Mouse (Mus musculus): ENCODE measurements around the gene Gata2.

Gene Gata2

DNA sequence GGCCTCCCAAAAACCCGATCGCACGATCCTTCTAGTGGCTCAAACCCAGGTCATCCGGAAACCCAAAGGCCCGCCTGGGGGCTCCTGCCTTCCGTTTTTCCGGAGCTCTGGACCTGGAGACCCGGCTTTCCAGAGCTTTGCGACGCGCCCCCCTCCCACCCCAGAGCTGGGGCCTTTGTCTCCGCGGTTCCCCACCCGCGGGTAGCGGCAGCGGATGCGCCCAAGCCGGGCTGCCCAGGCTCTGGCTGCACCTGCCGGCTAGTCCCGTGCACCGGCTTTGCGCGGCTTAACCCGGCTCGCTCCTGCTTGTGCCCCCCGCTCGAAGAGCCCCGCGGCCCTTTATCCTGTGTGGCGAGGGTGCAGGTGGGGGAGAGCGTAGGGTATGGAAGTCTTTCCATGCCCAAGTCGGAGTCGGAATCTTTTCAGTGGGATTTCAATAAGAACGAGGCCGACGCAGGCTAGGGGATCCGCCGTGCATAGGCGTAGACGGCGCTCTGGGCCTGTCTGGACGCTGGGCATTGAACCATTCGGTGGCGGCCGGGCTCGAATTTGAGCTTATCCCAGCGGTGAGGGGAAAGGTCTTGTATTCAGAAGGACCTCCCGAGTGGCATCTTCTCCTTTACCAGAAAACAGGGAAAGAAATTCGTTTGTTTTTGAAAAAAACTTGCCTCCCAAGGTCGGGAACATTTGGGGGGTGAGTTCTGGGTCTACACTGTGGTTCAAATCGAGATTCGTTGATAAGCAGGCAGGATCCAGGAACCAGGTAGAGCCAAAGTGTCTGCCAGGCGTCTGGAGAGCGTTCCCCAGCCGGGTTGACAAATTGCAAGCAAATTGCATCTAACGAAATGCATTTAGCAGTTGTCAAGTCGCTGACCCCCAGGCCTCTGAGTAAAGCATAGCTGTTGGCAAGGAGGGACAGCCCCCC, 624 bp downstream of the Gata2 start:
- in situ Hi-C loops (cut with MseI, MboI), result no loop called here

GRCm38 (mm10) chr6:88194978-88195325, 1.3 kb downstream of the Gata2 start:
- in situ Hi-C loops (cut with MseI, MboI), result no loop called here

GRCm38 (mm10) chr6:88196054-88196732, 2.5 kb downstream of the Gata2 start:
- in situ Hi-C loops (cut with MseI, MboI), result no loop called here

GRCm38 (mm10) chr6:88196733-88197312, 3.1 kb downstream of the Gata2 start:
- in situ Hi-C loops (cut with MseI, MboI), result no loop called here

DNA sequence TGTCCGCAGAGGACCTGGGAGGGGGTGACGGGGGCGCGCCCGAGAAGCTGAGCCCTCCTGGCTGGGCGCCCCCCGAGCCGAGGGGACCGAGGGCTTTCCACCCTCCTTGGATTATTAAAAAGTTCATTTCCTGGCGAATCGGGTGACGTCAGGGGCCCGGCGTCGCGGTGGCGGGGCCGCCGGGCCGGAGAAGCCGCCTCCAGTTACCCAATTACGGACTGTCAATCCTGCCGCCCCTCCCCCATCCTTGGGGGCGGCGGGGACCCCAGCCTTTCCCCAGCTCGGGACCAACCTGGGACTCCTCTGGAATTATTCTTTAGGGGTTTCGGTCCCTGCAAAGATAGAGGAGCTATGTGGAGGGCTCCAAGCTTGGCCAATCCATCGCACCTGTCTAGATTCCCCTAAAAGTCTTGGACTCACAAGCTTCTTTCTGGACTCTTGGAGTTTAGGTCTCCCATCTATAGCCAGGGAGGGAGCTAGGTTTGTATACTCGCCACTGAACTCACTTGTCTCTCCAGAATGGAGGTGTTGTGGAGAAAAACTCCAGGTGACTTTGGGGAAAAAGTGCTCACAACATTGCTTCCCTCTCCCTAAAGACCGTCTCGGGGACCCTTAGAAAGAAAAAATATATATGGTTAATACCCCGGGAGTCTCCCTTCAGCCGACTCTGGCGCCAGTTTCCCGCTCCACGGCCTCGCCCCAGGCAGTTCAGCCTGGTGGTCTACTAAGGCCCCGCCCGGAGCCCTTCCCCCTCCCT, 3.8 kb downstream of the Gata2 start:
- in situ Hi-C loops (cut with MseI, MboI), result no loop called here

DNA sequence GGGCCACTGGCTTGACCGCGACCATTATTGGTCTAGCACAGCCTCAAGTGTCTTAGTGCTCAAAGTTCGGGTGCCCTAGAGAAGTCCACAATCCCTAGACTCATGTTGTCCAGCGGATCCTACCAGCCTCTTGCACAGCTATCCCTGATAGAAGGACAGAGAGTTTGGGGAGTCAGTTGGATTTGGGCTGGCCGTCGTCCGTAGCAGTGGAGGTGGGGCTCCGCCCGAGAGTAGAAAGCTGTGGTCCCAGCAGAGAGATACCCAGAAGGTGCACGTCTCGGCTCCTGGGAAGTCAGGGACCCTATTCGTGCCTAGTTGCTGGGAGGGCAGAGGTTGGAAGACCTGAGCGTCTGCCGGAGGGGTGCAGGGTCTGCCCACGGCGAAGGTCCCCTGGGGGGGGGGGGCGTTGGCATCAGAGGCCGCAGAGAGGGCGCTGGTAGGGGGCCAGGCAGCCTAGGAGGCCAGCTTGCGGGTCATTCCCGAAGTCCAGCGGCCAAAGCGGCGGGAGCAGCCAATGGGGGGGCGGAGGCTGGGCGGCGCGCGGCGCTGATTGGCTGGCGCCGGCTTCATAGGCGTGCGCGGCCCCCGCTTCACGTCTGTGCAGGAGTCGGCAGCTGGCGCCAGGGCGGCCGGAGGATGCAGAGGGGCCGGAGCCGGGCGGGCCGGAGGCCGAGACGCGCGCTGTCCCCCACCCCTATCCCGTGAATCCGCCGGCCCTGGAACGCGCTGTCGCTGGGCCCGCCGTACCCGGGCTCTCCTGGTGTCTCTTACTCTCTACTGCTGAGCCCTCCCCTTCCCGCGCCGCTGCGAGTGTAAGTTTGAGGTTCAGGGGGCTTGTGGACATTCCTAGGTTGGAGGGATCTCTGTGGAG, 4.6 kb downstream of the Gata2 start:
- in situ Hi-C loops (cut with MseI, MboI), result no loop called here

DNA sequence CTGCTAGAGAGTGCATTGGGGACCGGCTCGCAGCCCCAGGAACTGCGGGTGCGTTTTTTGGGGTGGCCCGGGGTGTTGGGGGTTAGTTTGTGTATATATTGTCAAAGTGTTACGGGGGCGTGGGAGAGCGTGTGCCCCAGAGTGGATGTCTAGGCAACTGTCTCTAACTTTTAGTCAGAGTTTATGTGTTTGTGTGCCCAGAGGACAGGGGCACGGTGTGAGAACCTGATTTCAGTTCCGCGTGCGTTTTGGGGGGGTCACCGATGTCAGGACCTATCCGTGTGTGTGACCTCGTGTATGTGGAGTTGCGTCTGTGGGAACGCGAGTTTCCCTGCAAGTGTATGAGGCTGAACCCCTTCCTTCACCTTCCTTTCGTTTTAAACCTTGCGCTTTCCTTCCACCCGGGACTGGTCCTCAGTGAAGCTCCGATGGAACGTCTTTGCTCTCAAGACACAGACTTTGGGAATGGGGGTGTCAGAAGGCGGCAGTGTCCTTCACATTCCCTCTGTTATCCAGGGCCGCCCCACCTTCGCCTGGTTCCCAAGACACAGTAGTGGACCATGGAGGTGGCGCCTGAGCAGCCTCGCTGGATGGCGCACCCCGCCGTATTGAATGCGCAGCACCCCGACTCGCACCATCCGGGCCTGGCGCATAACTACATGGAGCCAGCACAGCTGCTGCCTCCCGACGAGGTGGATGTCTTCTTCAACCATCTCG, 5.5 kb downstream of the Gata2 start:
- in situ Hi-C loops (cut with MseI, MboI), result no loop called here

GRCm38 (mm10) chr6:88199718-88200692, 6.3 kb downstream of the Gata2 start:
- in situ Hi-C loops (cut with MseI, MboI), result no loop called here

- in situ Hi-C loops (cut with MseI, MboI), result no loop called here
Observed at GRCm38 (mm10) chr6:88200693-88201609, 7.3 kb downstream of the Gata2 start.

GRCm38 (mm10) chr6:88201926-88202700, 8.4 kb downstream of the Gata2 start:
- in situ Hi-C loops (cut with MseI, MboI), result no loop called here

- in situ Hi-C loops (cut with MseI, MboI), result no loop called here
Observed at GRCm38 (mm10) chr6:88202921-88203690, 9.4 kb downstream of the Gata2 start.

- in situ Hi-C loops (cut with MseI, MboI), result no loop called here
Observed at GRCm38 (mm10) chr6:88203791-88204405, 10.2 kb downstream of the Gata2 start.

DNA sequence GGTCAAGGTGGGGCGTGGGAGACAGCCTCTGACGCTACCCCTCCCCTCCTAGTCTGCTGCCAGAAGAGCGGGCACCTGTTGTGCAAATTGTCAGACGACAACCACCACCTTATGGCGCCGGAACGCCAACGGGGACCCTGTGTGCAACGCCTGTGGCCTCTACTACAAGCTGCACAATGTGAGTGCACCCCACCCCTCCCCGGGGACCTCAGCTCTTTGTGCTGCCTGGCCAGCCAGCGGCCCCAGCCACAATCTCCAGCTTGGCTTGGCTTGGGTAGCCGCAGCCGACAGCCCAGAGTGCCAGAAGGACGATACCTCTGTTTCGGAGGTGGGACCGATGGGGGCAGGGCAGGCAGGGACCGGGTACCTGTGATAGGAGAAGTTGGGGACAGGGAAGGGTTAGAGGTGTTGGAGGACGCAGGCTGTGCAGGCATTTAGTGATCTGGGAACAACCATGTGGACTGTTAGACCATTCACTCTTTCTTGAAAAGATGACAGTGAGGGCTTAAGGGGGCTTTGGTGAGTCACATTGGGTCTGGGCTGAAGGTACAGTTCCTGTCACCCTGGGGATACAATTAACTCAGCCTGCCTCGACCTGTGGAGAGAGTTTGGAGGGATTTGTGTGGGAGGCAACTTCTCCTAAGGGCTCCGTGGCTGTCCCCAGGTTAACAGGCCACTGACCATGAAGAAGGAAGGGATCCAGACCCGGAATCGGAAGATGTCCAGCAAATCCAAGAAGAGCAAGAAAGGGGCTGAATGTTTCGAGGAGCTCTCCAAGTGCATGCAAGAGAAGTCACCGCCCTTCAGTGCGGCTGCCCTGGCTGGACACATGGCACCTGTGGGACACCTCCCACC, 11.1 kb downstream of the Gata2 start:
- in situ Hi-C loops (cut with MseI, MboI), result no loop called here

DNA sequence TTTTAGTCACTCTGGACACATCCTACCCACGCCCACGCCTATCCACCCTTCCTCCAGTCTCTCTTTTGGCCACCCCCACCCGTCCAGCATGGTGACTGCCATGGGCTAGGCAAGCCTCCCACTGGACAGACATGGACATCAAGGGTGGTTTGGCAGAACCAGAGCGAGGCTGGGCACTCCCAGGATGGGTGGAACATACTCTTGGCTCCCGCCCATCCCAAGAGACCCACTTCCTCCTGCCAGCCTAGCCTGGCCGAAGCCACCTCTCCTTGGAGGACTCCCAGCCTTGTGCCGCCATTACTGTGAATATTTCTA, 11.7 kb downstream of the Gata2 start:
- in situ Hi-C loops (cut with MseI, MboI), result no loop called here

- in situ Hi-C loops (cut with MseI, MboI), result no loop called here
Observed at GRCm38 (mm10) chr6:88205937-88206336, 12.2 kb downstream of the Gata2 start.

All from mouse trophoblast stem cell (cell line).